Mouse (Mus musculus) urinary bladder, adult 2 months (tissue): ENCODE measurements around the gene Abca9. TPM values are rescaled to one million over a fixed set of nuclear protein-coding genes. Genes with fewer than 3 reads are reported as not detected.

Source experiments
- DNase-seq: peaks from one replicate; pipeline ENCODE4 v3.0.0; 2022; ENCODE audit warnings: low spot score
- polyA plus RNA-seq: library from polyadenylated mRNA; depleted of rRNA; stranded (reverse); fragments of >200 nt; gene quantifications from 2 replicates; pipeline ENCODE4 v1.2.3, GENCODE M21; 2012; rRNA removed

Gene Abca9
- polyA plus RNA-seq, 1 experiment, result 7.5 TPM

DNA sequence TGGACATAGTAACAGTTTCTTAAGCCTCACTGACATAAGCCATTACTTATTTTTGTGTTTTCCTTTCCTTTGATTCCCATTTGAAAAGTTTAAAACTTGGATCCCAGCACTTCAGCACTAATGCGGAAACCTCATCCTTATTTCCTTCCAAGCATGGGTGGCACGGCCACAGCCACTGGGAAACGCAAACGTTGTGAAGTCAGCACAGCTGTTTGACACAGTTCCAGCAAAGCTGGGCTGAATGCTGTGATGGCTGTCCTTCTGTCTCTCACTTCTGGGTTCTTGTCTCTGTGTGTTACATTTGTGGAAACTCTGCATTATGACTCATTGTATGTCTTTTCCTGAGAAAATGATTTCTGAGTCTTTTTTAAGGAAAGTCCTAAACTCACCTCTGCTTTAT is 107.0 kb downstream of the Abca9 start:
- DNase-seq, result no peak

DNA sequence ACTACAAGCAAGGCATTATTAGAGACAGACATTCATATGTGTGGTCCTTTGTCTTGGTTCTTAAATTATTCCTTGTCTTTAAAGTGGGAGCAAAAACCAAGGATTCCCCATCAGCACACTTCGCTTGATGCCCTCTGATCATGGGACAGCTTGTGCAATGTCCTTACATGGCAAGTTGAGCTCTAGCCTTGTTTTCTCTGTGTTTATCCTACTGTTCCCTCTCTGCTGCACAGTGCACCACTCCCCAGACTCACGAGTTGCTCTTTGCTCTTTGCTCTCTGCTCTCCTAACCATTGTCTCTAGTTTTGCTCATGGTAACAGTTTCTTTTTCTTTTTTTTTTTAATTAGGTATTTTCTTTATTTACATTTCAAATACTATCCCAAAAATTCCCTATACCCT is 107.9 kb downstream of the Abca9 start:
- no peak for DNase-seq

DNA sequence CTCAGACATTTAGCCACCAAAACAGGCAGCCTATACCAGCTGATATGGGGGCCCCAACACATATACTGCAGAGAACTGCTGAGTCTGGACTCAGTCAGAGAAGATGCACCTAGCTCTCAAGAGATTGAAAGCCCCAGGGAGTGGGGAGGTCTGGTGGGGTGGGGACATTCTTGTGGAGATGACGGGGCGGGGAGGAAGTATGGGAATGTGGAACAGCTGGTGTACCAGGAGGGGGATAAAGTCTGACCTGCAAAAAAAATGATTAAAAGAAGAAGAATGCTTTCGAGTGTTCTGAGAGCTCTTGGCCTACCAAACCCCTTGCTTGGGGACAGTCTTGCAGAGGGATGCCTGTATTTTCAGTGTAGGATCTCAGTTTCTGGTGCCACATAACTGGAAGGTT is 114.3 kb downstream of the Abca9 start:
- DNase-seq, result no peak

Other genes with a start within 250 kb of the Abca9 start
- 6.7 and 6.8 TPM in 2 replicates for gene Abca8b, start 172.4 kb downstream of the Abca9 start, polyA plus RNA-seq
- gene Abca8a, start 72.2 kb downstream of the Abca9 start, polyA plus RNA-seq, result 49.8 TPM in 2 replicates
- gene Abca6, start 83.6 kb upstream of the Abca9 start, polyA plus RNA-seq, result 3.4 and 4.0 TPM in 2 replicates
- gene Abca5, start 169.5 kb upstream of the Abca9 start, polyA plus RNA-seq, result 4.2 and 4.5 TPM in 2 replicates
- 8.4 and 9.0 TPM in 2 replicates for gene Map2k6, start 230.9 kb upstream of the Abca9 start, polyA plus RNA-seq